Mouse (Mus musculus): ENCODE measurements around the gene Prdx4. TPM values are rescaled to one million over a fixed set of nuclear protein-coding genes. Genes with fewer than 3 reads are reported as not detected.
A peak's percentile ranks its signal among the peaks of the same experiment; 100 is the strongest.
"Not testable (repeated sequence)": the region's sequence is repeated elsewhere in the genome, so short reads cannot be mapped to it uniquely, and the experiment has no call there.

Gene Prdx4
- total RNA-seq (2021) (10 to 100 TPM; 25.1 to 25.7 TPM), polyA plus RNA-seq (2012; rRNA removed) (22.6 and 34.9 TPM in 2 replicates)
- long read RNA-seq, transcript Prdx4-201 (7 exons, 990 nt): major isoform, 15 of 15 reads
- long read RNA-seq, partial matches to known transcripts: 0 of 15 reads
- long read RNA-seq, other reads (novel, unspliced or antisense): 0 of 15 reads

DNA sequence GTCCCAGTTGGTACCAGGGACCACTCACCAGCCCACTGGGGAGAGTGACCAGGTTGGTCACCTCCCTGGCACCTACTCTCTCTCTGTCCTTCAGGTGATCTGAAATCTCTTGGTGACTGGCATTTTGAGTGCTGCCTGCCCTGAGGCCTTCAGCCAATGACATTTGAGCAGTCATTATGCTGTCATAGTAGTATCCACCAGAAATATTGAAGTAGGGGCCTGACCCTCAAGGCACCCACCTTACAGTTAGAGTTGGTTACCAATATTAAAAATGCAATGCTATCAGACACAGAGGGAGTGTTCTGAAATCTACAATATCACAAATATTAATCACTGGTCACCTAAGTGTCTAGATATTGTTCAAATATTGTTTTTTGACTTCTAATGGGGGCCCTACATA lies at the start of gene Prdx4:
TSS of gene Prdx4 (minus strand) at position 101 of the 400 bp plus-strand sequence.
- Histone ChIP-seq H3K4me1 (ENCODE audit: control insufficient read depth, insufficient read depth, low read length) (no peaks in the 10 kb centered on the region), H3K27ac (no peak within 1 kb of the TSS), H3K79me2 (replicated peaks; ENCODE audit: control insufficient read depth, insufficient read depth, low read length) (no peaks in the 10 kb centered on the region), H3K9ac (ENCODE audit: low read depth, low read length) (no peak within 1 kb of the TSS), H3K27me3 (ENCODE audit: control insufficient read depth, insufficient read depth, low read length) (no peaks in the 10 kb centered on the region), H3K36me3 (ENCODE audit: control insufficient read depth, insufficient read depth, low read length) (no peaks in the 10 kb centered on the region), H3K4me3 (no peak within 1 kb of the TSS)
- no peak for TF ChIP-seq EP300 (IDR thresholded peaks at IDR 0.05; ENCODE audit: insufficient read depth, low read depth, low read length)
- TF ChIP-seq CTCF (IDR thresholded peaks at IDR 0.05): no peak
- TF ChIP-seq POLR2A (IDR thresholded peaks at IDR 0.05; ENCODE audit: insufficient read depth, low read depth, low read length): no peak
- DNase-seq: no peak
- intact Hi-C loops (cut with DNase I): no loop called here

GRCm38 (mm10) chrX:155376538-155376937 lies 36.0 kb upstream of the Prdx4 start:
- TF ChIP-seq CTCF (IDR thresholded peaks at IDR 0.05) (peak; percentile 78), POLR2A (IDR thresholded peaks at IDR 0.05; ENCODE audit: insufficient read depth, low read depth, low read length) (no peak)
- Histone ChIP-seq H3K4me3 (no peak overlapping the region), H3K4me1 (ENCODE audit: control insufficient read depth, insufficient read depth, low read length) (no peaks in the 10 kb centered on the region), H3K9ac (ENCODE audit: low read depth, low read length) (no peak overlapping the region), H3K27ac (no peak overlapping the region), H3K27me3 (ENCODE audit: control insufficient read depth, insufficient read depth, low read length) (no peaks in the 10 kb centered on the region), H3K79me2 (replicated peaks; ENCODE audit: control insufficient read depth, insufficient read depth, low read length) (no peaks in the 10 kb centered on the region), H3K36me3 (ENCODE audit: control insufficient read depth, insufficient read depth, low read length) (no peaks in the 10 kb centered on the region)
- DNase-seq: peak; percentile 2 to 33
- intact Hi-C loops (cut with DNase I): no loop called here
- WGBS: 19% methylated on average over 2 of the region's 2 CpGs

- no peaks in the 10 kb centered on the region for H3K27me3 ChIP-seq (ENCODE audit: control insufficient read depth, insufficient read depth, low read length)
- intact Hi-C loops (cut with DNase I): no loop called here
- H3K27ac ChIP-seq: no peak overlapping the region
- DNase-seq: no peak
- TF ChIP-seq EP300 (IDR thresholded peaks at IDR 0.05; ENCODE audit: insufficient read depth, low read depth, low read length) (no peak), POLR2A (IDR thresholded peaks at IDR 0.05; ENCODE audit: insufficient read depth, low read depth, low read length) (no peak), CTCF (IDR thresholded peaks at IDR 0.05) (peak; percentile 41)
- H3K36me3 ChIP-seq (ENCODE audit: control insufficient read depth, insufficient read depth, low read length): no peaks in the 10 kb centered on the region
- H3K4me1 ChIP-seq (ENCODE audit: control insufficient read depth, insufficient read depth, low read length): no peaks in the 10 kb centered on the region
- H3K79me2 ChIP-seq (replicated peaks; ENCODE audit: control insufficient read depth, insufficient read depth, low read length): no peaks in the 10 kb centered on the region
- H3K4me3 ChIP-seq: no peak overlapping the region
- no peak overlapping the region for H3K9ac ChIP-seq (ENCODE audit: low read depth, low read length)
- WGBS: 30% methylated on average over 1 of the region's 1 CpGs
Observed at GRCm38 (mm10) chrX:155375458-155375857, 34.9 kb upstream of the Prdx4 start.

DNA sequence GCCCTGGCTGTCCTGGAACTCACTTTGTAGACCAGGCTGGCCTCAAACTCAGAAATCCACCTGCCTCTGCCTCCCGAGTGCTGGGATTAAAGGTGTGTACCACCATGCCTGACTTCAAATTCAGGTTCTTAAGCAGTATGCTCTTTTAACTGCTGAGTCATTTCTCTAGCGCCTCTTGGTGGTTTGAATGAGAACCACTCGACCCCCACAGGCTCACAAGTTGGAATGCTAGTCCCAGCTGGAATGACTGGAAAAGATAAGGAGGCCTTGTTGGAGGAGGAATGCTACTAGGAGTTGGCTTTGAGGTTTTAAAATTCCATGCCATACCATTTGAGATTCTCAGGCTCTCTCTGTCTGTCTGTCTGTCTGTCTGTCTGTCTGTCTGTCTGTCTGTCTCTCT lies 29.6 kb upstream of the Prdx4 start:
- H3K4me1 ChIP-seq (ENCODE audit: control insufficient read depth, insufficient read depth, low read length); H3K27me3 ChIP-seq (ENCODE audit: control insufficient read depth, insufficient read depth, low read length); H3K36me3 ChIP-seq (ENCODE audit: control insufficient read depth, insufficient read depth, low read length); intact Hi-C loops (cut with DNase I); DNase-seq; H3K9ac ChIP-seq (ENCODE audit: low read depth, low read length); H3K27ac ChIP-seq; H3K79me2 ChIP-seq (replicated peaks; ENCODE audit: control insufficient read depth, insufficient read depth, low read length); H3K4me3 ChIP-seq: not testable (repeated sequence)
- 46% methylated on average over 3 of the region's 3 CpGs for WGBS

DNA sequence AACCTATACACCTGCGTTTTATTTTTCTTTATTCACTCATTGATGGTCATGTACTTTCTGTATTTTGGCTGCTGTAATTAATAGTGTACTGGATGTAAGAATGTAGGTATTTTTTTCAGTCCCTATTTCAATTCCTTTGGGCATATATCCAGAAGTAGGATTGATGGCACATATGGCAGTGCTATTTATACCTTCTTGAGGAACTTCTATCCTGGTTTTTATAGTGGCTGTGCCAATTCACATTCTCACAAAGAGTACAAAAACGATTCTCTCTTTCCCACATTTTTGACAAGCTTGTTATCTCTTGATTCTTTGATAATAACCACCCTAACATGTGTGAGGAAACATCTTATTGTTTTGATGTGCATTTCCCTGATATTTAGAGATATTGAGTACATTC lies 24.5 kb upstream of the Prdx4 start:
- DNase-seq: no peak
- Histone ChIP-seq H3K79me2 (replicated peaks; ENCODE audit: control insufficient read depth, insufficient read depth, low read length) (no peaks in the 10 kb centered on the region), H3K9ac (ENCODE audit: low read depth, low read length) (no peak overlapping the region), H3K36me3 (ENCODE audit: control insufficient read depth, insufficient read depth, low read length) (no peaks in the 10 kb centered on the region), H3K4me3 (no peak overlapping the region), H3K4me1 (ENCODE audit: control insufficient read depth, insufficient read depth, low read length) (no peaks in the 10 kb centered on the region), H3K27me3 (ENCODE audit: control insufficient read depth, insufficient read depth, low read length) (no peaks in the 10 kb centered on the region), H3K27ac (no peak overlapping the region)
- TF ChIP-seq POLR2A (IDR thresholded peaks at IDR 0.05; ENCODE audit: insufficient read depth, low read depth, low read length) (no peak), CTCF (IDR thresholded peaks at IDR 0.05) (no peak), EP300 (IDR thresholded peaks at IDR 0.05; ENCODE audit: insufficient read depth, low read depth, low read length) (no peak)
- intact Hi-C loops (cut with DNase I): no loop called here
- WGBS: 37% methylated on average over 2 of the region's 2 CpGs

DNA sequence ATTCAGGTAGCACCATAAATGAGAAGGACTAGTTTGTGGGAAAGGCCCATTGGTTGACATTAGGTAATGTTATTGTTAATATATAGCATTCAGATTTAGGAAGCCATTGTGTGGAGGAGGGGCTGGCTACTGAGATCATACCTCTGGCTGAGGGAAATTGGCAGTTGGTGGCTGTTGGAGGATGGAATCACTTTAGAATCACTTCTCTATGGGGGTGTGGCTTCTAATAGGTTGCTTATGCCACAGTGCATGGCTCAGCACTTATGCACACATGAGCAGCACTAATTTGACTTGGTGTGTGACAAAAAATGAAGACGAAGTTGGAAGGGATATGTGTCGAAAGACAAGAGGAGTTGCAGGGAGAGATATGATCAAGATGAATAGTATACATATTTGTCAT lies 5.7 kb upstream of the Prdx4 start:
- Histone ChIP-seq H3K4me3 (no peak overlapping the region), H3K9ac (ENCODE audit: low read depth, low read length) (no peak overlapping the region), H3K4me1 (ENCODE audit: control insufficient read depth, insufficient read depth, low read length) (no peaks in the 10 kb centered on the region), H3K27ac (no peak overlapping the region), H3K36me3 (ENCODE audit: control insufficient read depth, insufficient read depth, low read length) (no peaks in the 10 kb centered on the region), H3K79me2 (replicated peaks; ENCODE audit: control insufficient read depth, insufficient read depth, low read length) (no peaks in the 10 kb centered on the region), H3K27me3 (ENCODE audit: control insufficient read depth, insufficient read depth, low read length) (no peaks in the 10 kb centered on the region)
- TF ChIP-seq POLR2A (IDR thresholded peaks at IDR 0.05; ENCODE audit: insufficient read depth, low read depth, low read length) (no peak), EP300 (IDR thresholded peaks at IDR 0.05; ENCODE audit: insufficient read depth, low read depth, low read length) (no peak), CTCF (IDR thresholded peaks at IDR 0.05) (no peak)
- no peak for DNase-seq
- intact Hi-C loops (cut with DNase I): no loop called here
- WGBS: 89% methylated on average over 2 of the region's 2 CpGs

All from heart, adult 2 months (tissue).